Mouse (Mus musculus): Measurements from ENCODE around the gene Fam19a5. TPM values are rescaled to one million over a fixed set of nuclear protein-coding genes. Genes with fewer than 3 reads are reported as not detected.

The Fam19a5 gene
- polyA plus RNA-seq, 1 experiment, result 3.7 TPM

GRCm38 (mm10) chr15:87686415-87687040, 142.4 kb downstream of the Fam19a5 start:
- H3K4me3 ChIP-seq (ENCODE audit: insufficient read depth, low read length), result no peak overlapping the region
- H3K27ac ChIP-seq (ENCODE audit: insufficient read depth, low read length), result no peak overlapping the region
- no peaks in the 10 kb centered on the region for H3K4me1 ChIP-seq (ENCODE audit: control insufficient read depth, insufficient read depth, low read length)
- TF ChIP-seq POLR2A (IDR thresholded peaks at IDR 0.05; ENCODE audit: low read depth, low read length), result no peak
- TF ChIP-seq CTCF (IDR thresholded peaks at IDR 0.05; ENCODE audit: borderline replicate concordance, insufficient read depth, low read length), result no peak

GRCm38 (mm10) chr15:87691271-87691955, 147.3 kb downstream of the Fam19a5 start:
- no peak overlapping the region for H3K4me3 ChIP-seq (ENCODE audit: insufficient read depth, low read length)
- peaks cover 5% of the 10 kb centered on the region; the same call in 1 of the 2 replicates for H3K4me1 ChIP-seq (ENCODE audit: control insufficient read depth, insufficient read depth, low read length)
- H3K27ac ChIP-seq (ENCODE audit: insufficient read depth, low read length), result no peak overlapping the region
- TF ChIP-seq POLR2A (IDR thresholded peaks at IDR 0.05; ENCODE audit: low read depth, low read length) (no peak), CTCF (IDR thresholded peaks at IDR 0.05; ENCODE audit: borderline replicate concordance, insufficient read depth, low read length) (no peak)

DNA sequence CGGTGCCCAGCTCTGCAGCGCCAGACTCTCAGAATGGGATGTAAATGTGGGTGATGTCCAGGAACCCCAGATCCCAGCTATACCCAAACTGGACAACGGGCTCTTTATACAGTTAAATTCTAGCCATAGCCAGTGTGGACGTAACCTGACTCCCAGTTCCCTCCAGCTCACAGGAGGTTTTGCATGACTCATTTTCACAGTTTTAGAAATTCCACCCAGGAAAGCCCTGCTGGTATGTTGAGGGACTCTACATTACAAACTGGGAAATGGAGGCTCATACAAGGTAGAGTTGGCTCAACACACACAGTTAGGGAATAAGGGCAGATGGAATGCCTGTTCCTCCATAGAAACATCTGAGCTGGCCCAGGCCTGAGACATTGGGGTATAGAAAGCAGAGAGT, 147.9 kb downstream of the Fam19a5 start:
- no peak overlapping the region for H3K27ac ChIP-seq (ENCODE audit: insufficient read depth, low read length)
- no peak overlapping the region for H3K4me3 ChIP-seq (ENCODE audit: insufficient read depth, low read length)
- peaks cover 5% of the 10 kb centered on the region; the same call in 1 of the 2 replicates for H3K4me1 ChIP-seq (ENCODE audit: control insufficient read depth, insufficient read depth, low read length)
- TF ChIP-seq CTCF (IDR thresholded peaks at IDR 0.05; ENCODE audit: borderline replicate concordance, insufficient read depth, low read length) (no peak), POLR2A (IDR thresholded peaks at IDR 0.05; ENCODE audit: low read depth, low read length) (no peak)

DNA sequence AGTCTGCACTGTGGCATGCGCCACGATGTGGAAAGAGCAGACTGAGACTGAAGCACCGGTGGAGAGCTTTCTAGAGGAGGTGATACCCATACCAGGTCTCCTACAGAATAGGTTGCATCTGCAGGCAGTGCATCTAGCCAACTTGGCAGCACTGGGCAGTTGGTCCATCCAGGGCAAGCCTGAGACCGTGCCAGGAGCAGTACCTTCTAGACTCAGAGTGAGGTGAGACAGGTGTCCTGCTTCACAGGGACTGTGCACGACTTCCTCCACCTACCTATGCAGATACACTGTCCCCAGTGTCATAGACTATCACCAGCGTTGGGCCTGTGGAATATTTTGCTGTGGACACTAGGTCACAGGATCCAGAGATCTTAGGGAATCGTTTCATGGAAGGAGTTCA, 148.3 kb downstream of the Fam19a5 start:
- TF ChIP-seq CTCF (IDR thresholded peaks at IDR 0.05; ENCODE audit: borderline replicate concordance, insufficient read depth, low read length), result no peak
- no peak for TF ChIP-seq POLR2A (IDR thresholded peaks at IDR 0.05; ENCODE audit: low read depth, low read length)
- Histone ChIP-seq H3K27ac (ENCODE audit: insufficient read depth, low read length) (no peak overlapping the region), H3K4me3 (ENCODE audit: insufficient read depth, low read length) (no peak overlapping the region), H3K4me1 (ENCODE audit: control insufficient read depth, insufficient read depth, low read length) (peaks cover 5% of the 10 kb centered on the region; the same call in 1 of the 2 replicates)

DNA sequence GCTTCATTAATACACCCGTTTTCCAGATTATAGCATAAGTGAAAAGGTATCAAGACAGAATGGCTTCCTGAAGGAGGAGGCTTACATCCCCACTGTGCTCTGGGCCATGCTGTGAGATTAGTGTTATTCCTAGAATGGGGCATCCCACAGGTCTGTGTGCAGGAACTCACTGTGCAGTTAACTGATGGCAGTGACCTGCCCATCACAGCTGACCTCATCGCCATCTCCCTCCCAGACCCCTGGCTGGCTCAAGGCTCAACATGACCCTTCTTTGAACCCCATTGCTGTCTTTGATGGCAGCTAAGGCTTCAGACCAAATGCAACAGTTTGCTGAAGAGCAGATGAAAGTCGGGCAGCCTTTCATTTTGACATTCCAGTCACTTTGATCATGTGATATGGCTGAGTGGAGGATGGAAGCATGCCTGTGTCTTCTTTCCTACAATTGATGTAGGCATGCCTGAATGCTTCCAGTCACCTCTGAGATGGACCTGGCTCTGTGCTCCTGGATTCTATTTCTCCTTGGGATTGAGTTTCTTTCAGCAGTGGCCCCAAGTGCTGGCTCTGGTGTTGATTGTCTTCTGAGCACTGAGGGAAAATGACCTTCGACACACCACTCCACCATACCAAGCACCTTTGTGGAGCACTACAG, 148.9 kb downstream of the Fam19a5 start:
- H3K4me3 ChIP-seq (ENCODE audit: insufficient read depth, low read length), result no peak overlapping the region
- peaks cover 5% of the 10 kb centered on the region; the same call in 1 of the 2 replicates for H3K4me1 ChIP-seq (ENCODE audit: control insufficient read depth, insufficient read depth, low read length)
- TF ChIP-seq POLR2A (IDR thresholded peaks at IDR 0.05; ENCODE audit: low read depth, low read length) (no peak), CTCF (IDR thresholded peaks at IDR 0.05; ENCODE audit: borderline replicate concordance, insufficient read depth, low read length) (no peak)
- H3K27ac ChIP-seq (ENCODE audit: insufficient read depth, low read length), result no peak overlapping the region

DNA sequence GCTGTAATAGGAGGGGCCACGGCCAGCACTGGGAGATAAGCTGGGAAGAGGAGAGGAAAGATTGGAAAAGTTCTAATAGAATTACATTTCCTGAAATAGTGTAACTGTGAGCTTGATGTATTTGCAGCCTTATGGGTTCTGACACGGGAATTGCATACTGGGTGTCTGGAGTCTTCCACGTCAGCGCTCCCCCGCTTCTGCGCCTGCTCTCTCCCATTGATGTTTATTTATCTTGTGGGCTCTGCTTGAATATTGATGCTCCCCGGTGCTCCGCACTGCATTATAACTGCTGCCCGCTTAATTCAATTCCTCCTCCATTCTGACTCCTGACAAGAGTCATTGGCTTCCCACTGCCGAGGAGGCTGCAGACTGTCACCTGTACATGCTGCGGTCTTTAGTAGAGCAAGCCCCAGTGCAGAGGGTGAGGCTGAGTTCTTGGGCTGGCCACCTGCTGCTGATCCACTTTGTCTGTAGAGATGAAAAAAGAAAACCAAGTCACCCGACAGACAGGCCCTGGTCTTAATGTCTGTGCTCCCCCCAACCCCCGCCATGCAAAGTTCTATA, 153.4 kb downstream of the Fam19a5 start:
- no peak for TF ChIP-seq CTCF (IDR thresholded peaks at IDR 0.05; ENCODE audit: borderline replicate concordance, insufficient read depth, low read length)
- no peak for TF ChIP-seq POLR2A (IDR thresholded peaks at IDR 0.05; ENCODE audit: low read depth, low read length)
- no peaks in the 10 kb centered on the region; the same call in 1 of the 2 replicates for H3K4me1 ChIP-seq (ENCODE audit: control insufficient read depth, insufficient read depth, low read length)
- H3K27ac ChIP-seq (ENCODE audit: insufficient read depth, low read length), result no peak overlapping the region
- no peak overlapping the region for H3K4me3 ChIP-seq (ENCODE audit: insufficient read depth, low read length)

GRCm38 (mm10) chr15:87698562-87699320, 154.6 kb downstream of the Fam19a5 start:
- H3K4me1 ChIP-seq (ENCODE audit: control insufficient read depth, insufficient read depth, low read length), result no peaks in the 10 kb centered on the region
- no peak overlapping the region for H3K27ac ChIP-seq (ENCODE audit: insufficient read depth, low read length)
- no peak overlapping the region for H3K4me3 ChIP-seq (ENCODE audit: insufficient read depth, low read length)
- TF ChIP-seq CTCF (IDR thresholded peaks at IDR 0.05; ENCODE audit: borderline replicate concordance, insufficient read depth, low read length) (no peak), POLR2A (IDR thresholded peaks at IDR 0.05; ENCODE audit: low read depth, low read length) (no peak)

GRCm38 (mm10) chr15:87702821-87703220, 158.7 kb downstream of the Fam19a5 start:
- Histone ChIP-seq H3K27ac (ENCODE audit: insufficient read depth, low read length) (no peak overlapping the region), H3K4me3 (ENCODE audit: insufficient read depth, low read length) (no peak overlapping the region), H3K4me1 (ENCODE audit: control insufficient read depth, insufficient read depth, low read length) (no peaks in the 10 kb centered on the region)
- TF ChIP-seq CTCF (IDR thresholded peaks at IDR 0.05; ENCODE audit: borderline replicate concordance, insufficient read depth, low read length) (no peak), POLR2A (IDR thresholded peaks at IDR 0.05; ENCODE audit: low read depth, low read length) (no peak)

DNA sequence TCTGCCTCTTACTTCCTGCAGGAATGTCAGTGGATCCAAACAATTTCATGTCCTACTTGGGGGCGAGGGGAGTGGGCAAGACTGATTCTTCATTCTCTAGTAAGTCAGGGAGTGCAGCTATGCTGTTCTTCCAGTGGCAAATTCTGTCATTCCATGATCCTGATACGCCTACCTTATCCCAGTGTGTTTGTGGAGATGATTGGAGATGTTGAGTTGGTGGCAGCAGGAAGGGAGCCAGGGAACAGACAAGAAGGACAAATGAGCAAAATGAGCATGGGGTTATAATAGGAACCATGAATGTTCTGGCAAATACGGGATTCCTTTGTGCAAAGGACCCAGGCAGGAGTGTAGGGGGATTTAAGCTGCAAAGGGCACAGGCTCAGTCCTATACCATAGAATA, 159.2 kb downstream of the Fam19a5 start:
- Histone ChIP-seq H3K27ac (ENCODE audit: insufficient read depth, low read length) (no peak overlapping the region), H3K4me1 (ENCODE audit: control insufficient read depth, insufficient read depth, low read length) (no peaks in the 10 kb centered on the region), H3K4me3 (ENCODE audit: insufficient read depth, low read length) (no peak overlapping the region)
- TF ChIP-seq CTCF (IDR thresholded peaks at IDR 0.05; ENCODE audit: borderline replicate concordance, insufficient read depth, low read length) (no peak), POLR2A (IDR thresholded peaks at IDR 0.05; ENCODE audit: low read depth, low read length) (no peak)

Measured in embryonic fibroblast, embryonic 13.5 days (primary cell).